Mouse (Mus musculus): ENCODE results near the gene Tmem63c.

Tmem63c gene

DNA sequence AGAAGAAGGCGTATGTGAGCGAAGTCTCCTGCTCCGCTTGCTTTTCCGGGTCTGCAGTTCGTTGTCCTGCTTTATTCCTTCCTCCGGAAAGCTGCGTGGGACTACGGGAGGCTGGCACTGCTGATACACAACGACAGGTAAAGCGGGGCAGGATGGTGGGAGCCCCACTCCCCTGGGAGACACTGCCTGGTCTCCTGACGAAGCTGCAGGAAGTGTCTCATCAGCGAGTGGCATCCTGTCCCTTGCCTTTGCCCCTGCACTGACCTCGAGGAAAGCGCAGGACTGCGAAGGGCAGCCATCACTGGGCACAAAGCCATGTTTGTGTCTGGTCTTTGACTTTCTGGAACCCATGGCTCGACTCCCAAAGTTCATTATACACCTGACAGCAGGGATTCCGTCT is 35.9 kb downstream of the Tmem63c start:
- H3K27me3 ChIP-seq (ENCODE audit: control insufficient read depth, insufficient read depth, low read length, poor library complexity, severe bottlenecking), result no peaks in the 10 kb centered on the region
- no peak for DNase-seq (ENCODE audit: low read depth, low spot score)
- H3K36me3 ChIP-seq (ENCODE audit: control insufficient read depth, insufficient read depth, low read length, poor library complexity, severe bottlenecking), result no peaks in the 10 kb centered on the region

DNA sequence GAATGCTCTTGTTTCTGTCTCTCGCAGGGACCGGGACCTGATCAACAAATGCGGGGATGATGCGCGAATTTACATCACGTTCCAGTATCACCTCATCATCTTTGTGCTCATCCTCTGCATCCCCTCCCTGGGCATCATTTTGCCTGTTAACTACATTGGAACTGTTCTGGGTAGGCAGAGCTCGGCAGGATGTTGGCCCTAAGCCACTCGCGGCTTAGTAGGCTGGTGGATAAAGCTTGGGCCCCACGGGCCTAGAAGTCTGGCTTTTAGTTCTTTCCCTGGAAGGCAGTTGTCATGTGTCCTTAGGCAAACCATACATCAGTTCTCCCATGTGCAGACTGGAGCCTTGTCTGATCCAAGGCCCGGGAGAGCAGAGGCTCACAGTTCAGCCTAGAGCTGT is 44.3 kb downstream of the Tmem63c start:
- no peak for DNase-seq (ENCODE audit: low read depth, low spot score)
- H3K27me3 ChIP-seq (ENCODE audit: control insufficient read depth, insufficient read depth, low read length, poor library complexity, severe bottlenecking), result no peaks in the 10 kb centered on the region
- H3K36me3 ChIP-seq (ENCODE audit: control insufficient read depth, insufficient read depth, low read length, poor library complexity, severe bottlenecking), result no peaks in the 10 kb centered on the region

DNA sequence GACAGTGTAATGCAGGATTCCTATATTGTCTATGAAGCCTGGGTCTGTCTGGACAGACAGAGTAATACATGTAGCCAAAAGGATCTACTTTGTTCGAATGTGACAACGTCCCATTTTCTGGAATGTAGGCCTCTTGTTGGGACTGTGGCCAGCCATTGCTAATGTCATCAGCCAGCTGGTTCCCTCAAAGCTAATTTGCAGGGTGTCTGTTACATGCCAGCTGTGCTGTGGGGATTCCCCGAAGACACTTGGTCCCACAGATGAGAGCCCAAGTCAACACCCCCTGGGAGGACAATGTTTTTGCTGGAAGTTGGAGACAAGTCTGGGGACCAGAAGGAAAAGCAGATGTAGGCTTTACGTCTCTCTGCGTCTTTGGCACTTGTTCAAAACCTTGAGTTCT is 45.3 kb downstream of the Tmem63c start:
- no peak for DNase-seq (ENCODE audit: low read depth, low spot score)
- Histone ChIP-seq H3K36me3 (ENCODE audit: control insufficient read depth, insufficient read depth, low read length, poor library complexity, severe bottlenecking) (no peaks in the 10 kb centered on the region), H3K27me3 (ENCODE audit: control insufficient read depth, insufficient read depth, low read length, poor library complexity, severe bottlenecking) (no peaks in the 10 kb centered on the region)

DNA sequence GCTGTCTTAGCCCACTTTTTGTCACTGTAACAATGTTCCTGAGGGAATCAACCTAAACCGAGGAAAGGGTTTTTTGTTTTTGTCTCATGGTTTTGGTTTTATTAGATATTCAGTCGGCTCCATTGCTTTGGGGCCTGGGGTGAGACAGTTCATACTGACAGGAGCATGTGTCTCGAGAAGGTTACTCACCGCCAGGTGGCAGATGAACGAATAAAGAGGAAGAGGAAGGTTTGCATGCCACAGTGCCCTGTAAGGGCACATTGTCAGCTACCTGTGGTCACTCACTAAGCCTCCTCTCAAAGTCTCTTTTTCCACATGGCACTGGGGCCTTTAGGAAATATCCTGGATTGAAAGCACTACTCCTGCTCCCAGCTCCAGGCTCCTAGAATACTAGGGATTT is 49.4 kb downstream of the Tmem63c start:
- no peaks in the 10 kb centered on the region for H3K36me3 ChIP-seq (ENCODE audit: control insufficient read depth, insufficient read depth, low read length, poor library complexity, severe bottlenecking)

DNA sequence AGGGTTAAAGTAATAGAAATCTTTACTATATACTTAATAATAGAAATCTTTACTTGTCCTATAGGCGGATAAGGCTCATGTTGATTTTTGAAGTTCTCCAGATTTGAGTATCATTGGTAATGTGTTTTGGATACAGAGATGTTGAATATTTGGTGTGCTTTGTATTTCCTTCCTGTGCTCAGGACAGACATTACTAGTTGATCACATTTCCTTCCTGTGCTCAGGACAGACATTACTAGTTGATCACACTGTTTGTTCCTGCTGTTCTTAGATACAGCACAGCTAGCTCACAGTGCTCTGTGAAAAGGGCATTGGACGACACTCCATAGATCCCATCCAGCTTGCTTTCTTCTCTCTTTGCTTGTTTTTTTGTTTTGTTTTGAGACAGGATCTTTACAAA is 55.5 kb downstream of the Tmem63c start:
- Histone ChIP-seq H3K36me3 (ENCODE audit: control insufficient read depth, insufficient read depth, low read length, poor library complexity, severe bottlenecking) (no peaks in the 10 kb centered on the region), H3K27me3 (ENCODE audit: control insufficient read depth, insufficient read depth, low read length, poor library complexity, severe bottlenecking) (no peaks in the 10 kb centered on the region)
- DNase-seq (ENCODE audit: low read depth, low spot score), result no peak

More for the DNA sequence above, 49.4 kb downstream of the Tmem63c start:
- peak; percentile 5 for DNase-seq (ENCODE audit: low read depth, low spot score)
- H3K27me3 ChIP-seq (ENCODE audit: control insufficient read depth, insufficient read depth, low read length, poor library complexity, severe bottlenecking), result no peaks in the 10 kb centered on the region

DNA sequence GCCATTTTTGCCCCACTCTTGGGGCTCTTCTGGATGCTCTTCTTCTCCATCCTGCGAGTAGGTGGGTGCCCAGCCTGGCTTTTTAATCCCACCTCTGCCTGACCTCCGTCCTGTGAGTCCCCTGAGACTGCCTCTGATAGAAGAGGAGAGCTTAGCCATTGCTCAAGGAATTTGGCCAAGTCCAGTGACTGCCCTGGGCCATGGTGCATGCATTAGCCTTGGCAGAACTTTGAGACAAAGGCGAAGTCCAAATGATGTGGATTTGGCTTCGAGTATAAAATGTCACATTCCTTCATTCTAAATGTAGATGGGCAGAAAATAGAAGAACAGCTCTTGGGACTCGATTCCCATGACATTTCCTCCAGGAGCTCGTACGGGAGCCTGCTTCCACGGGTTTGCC is 61.7 kb downstream of the Tmem63c start:
- no peaks in the 10 kb centered on the region for H3K27me3 ChIP-seq (ENCODE audit: control insufficient read depth, insufficient read depth, low read length, poor library complexity, severe bottlenecking)
- no peak for DNase-seq (ENCODE audit: low read depth, low spot score)
- no peaks in the 10 kb centered on the region for H3K36me3 ChIP-seq (ENCODE audit: control insufficient read depth, insufficient read depth, low read length, poor library complexity, severe bottlenecking)

DNA sequence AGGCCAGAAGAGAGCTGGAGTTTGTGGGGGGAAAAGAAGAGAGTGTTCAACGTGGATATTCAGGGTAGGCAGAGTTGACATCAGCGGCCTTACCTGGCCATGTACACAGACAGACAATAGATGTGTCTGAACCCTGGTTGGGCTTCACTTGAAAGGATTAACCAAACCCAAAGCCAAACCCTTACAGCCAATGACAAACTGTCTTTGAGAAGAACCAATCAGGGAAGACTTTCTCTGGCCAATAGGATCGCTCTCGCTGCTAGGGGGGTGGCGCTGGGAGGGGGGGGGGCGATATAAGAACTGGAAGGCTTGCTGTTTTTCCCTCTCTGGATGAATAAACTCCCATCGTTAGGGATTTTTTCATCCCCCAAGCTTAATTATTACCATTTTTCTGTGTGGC is 66.1 kb downstream of the Tmem63c start:
- DNase-seq (ENCODE audit: low read depth, low spot score), result no peak
- Histone ChIP-seq H3K36me3 (ENCODE audit: control insufficient read depth, insufficient read depth, low read length, poor library complexity, severe bottlenecking) (no peaks in the 10 kb centered on the region), H3K27me3 (ENCODE audit: control insufficient read depth, insufficient read depth, low read length, poor library complexity, severe bottlenecking) (no peaks in the 10 kb centered on the region)

DNA sequence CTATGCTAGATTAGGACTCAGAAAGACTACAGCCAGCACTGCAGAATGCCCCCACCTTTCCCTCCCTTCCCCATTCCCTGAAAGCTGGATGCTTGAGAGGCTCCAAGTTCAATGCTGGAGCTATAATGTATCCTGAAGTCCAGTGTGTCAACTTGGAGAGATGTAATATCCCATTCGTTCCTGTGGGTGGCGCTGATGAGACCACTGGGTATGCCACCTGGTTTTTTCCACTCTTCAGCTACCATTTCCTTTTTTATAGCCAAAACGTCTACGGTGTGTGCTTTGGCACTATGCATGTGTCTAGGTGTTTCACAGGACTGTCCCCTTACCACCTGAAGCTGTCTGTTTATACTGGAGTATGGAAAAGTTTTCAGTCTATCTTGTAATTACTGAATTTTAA is 67.2 kb downstream of the Tmem63c start:
- peak; percentile 43 for DNase-seq (ENCODE audit: low read depth, low spot score)

DNA sequence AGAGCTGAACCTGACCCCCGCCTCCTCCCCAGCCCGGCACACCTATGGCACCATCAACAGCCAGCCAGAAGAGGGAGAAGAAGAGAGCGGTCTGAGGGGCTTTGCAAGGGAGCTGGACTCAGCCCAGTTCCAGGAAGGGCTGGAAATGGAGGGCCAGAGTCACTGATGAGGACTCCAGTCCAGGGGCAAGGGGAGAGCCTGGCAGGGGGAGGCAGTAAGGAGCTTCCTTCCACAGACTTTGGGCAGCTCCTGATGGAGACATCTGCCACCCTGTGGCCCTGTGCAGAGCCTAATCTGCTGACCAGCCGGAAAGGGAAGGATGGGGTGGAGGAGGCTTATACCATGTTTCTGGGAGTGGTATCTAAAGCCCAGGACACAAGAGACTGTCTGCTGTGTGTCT is 68.1 kb downstream of the Tmem63c start:
- Histone ChIP-seq H3K27me3 (ENCODE audit: control insufficient read depth, insufficient read depth, low read length, poor library complexity, severe bottlenecking) (no peaks in the 10 kb centered on the region), H3K36me3 (ENCODE audit: control insufficient read depth, insufficient read depth, low read length, poor library complexity, severe bottlenecking) (no peaks in the 10 kb centered on the region)
- no peak for DNase-seq (ENCODE audit: low read depth, low spot score)

More for the DNA sequence above, 67.2 kb downstream of the Tmem63c start:
- Histone ChIP-seq H3K27me3 (ENCODE audit: control insufficient read depth, insufficient read depth, low read length, poor library complexity, severe bottlenecking) (no peaks in the 10 kb centered on the region), H3K36me3 (ENCODE audit: control insufficient read depth, insufficient read depth, low read length, poor library complexity, severe bottlenecking) (no peaks in the 10 kb centered on the region)

DNA sequence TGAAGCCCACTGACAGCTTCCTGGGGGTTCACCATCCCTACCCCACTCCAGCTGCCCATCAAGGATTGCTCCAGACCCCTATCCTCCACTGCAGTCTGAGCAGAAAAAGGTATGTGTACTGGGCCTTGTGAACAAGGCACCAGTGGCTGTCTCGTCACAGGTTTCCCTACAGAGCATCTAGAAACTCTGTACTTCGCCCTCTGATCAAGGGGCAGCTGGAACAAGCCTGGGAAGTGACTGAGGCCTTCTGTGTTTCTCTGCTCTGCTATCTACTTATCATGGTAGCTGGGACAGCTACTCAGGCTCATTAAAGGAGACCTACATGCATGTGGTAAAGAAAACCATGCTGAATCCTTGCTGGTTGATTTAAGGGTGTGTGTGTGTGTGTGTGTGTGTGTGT is 68.6 kb downstream of the Tmem63c start:
- H3K27me3 ChIP-seq (ENCODE audit: control insufficient read depth, insufficient read depth, low read length, poor library complexity, severe bottlenecking), result no peaks in the 10 kb centered on the region
- no peak for DNase-seq (ENCODE audit: low read depth, low spot score)
- no peaks in the 10 kb centered on the region for H3K36me3 ChIP-seq (ENCODE audit: control insufficient read depth, insufficient read depth, low read length, poor library complexity, severe bottlenecking)

DNA sequence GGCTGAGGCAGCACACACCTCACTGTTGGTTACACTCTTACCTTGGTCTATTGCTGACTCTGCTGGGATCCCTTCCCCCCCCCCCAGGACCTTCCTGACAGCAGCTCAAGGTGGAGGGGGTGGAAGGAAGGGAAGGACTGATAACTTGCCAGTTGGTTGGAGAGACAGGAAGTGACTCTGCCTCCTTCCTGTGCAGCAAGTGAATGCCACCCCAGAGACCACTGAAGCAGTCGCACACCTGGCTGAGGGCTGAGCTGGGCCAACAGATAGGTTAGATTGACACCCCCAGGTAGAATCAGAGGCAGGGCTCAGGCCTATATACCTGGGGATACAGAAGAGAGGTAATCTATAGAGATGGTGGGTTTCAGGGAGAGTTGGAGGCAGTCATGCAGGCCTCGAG is 70.8 kb downstream of the Tmem63c start:
- Histone ChIP-seq H3K36me3 (ENCODE audit: control insufficient read depth, insufficient read depth, low read length, poor library complexity, severe bottlenecking) (no peaks in the 10 kb centered on the region), H3K27me3 (ENCODE audit: control insufficient read depth, insufficient read depth, low read length, poor library complexity, severe bottlenecking) (no peaks in the 10 kb centered on the region)
- peak; percentile 3 for DNase-seq (ENCODE audit: low read depth, low spot score)

DNA sequence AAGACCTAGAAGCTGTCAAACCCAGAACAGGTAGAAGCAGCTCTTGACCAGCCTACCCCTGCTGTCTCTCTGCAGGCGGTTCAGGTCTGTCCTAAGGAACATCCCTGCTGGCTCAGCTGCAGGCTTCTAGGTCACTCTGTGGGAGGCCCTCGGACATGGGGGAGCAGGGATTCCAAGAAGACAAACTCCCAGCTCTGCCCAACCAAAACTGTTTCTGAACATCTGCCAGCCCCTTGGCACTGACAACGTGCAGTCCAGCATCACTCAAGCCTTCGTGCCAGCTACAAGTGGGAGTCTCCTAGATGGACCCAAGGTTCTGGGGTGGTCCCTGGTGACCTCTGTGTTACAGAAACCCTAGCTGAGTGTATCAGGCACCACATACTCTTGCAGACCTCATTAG is 72.1 kb downstream of the Tmem63c start:
- no peak for DNase-seq (ENCODE audit: low read depth, low spot score)
- Histone ChIP-seq H3K36me3 (ENCODE audit: control insufficient read depth, insufficient read depth, low read length, poor library complexity, severe bottlenecking) (no peaks in the 10 kb centered on the region), H3K27me3 (ENCODE audit: control insufficient read depth, insufficient read depth, low read length, poor library complexity, severe bottlenecking) (no peaks in the 10 kb centered on the region)

DNA sequence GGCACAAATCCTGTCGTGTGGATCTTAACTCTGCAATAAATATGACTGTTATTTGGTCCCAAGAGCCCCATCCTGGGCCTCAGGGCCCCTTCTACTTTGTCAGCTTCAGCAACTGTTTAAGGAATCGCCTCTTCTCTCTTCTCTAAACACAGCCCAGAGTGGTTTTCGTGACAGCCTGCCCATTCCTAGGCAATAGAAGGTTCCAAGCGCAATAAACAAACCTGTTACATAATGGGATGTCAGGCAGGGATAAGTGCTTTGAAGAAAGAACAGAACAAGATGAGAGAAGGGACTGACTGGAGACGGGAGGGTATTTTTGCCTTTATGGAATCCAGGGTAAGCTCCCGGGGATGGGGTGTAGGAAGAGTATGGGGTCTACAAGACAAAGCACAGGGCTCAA is 72.5 kb downstream of the Tmem63c start:
- H3K36me3 ChIP-seq (ENCODE audit: control insufficient read depth, insufficient read depth, low read length, poor library complexity, severe bottlenecking), result no peaks in the 10 kb centered on the region
- H3K27me3 ChIP-seq (ENCODE audit: control insufficient read depth, insufficient read depth, low read length, poor library complexity, severe bottlenecking), result no peaks in the 10 kb centered on the region
- no peak for DNase-seq (ENCODE audit: low read depth, low spot score)

DNA sequence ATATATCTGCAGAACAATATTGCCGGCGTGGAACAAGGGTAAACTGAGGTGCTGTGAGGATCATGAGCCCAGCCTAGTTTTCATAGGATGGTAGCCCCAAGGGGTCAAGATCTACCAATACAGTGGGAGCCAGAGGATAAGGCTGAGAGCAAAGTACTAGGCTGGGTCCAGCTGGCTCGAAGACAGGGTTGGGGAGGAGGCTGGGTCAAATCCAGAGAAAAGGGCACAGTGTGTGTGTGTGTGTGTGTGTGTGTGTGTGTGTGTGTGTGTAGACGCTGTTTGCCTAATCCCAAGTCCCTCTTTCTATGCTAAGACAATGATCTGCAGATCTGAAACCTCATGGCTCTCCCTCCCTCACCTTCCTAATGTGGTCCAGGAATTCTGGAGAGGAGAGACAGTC is 79.2 kb downstream of the Tmem63c start:
- H3K36me3 ChIP-seq (ENCODE audit: control insufficient read depth, insufficient read depth, low read length, poor library complexity, severe bottlenecking), result no peaks in the 10 kb centered on the region
- DNase-seq (ENCODE audit: low read depth, low spot score), result no peak
- no peaks in the 10 kb centered on the region for H3K27me3 ChIP-seq (ENCODE audit: control insufficient read depth, insufficient read depth, low read length, poor library complexity, severe bottlenecking)

DNA sequence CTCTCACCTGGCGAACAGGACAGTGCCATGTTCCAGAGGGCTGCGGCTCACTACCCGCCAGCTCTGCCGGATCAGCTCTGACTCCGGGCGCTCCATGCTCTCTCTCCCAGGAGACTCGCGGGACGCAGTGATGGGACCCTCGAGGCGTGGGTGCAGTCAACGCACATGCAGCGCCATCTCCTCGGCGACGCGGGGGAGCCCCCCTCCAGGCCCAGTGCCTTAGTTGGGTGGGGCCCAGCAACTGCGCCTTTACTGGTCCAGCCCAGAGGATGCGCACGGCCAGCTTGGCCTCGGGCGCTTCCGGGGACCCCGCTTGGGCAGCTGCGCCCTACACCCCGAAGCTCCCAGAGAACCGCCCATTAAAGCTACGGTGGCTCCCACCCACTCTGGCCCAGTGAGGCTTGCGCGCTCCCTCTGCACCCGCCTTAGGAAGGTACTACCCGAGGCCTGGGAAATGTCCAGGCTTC is 81.1 kb downstream of the Tmem63c start, which contains the start of gene Ngb:
Ngb (minus strand) TSS at position 375 of the 467 bp plus-strand sequence.
- no peak for DNase-seq (ENCODE audit: low read depth, low spot score)
- H3K27me3 ChIP-seq (ENCODE audit: control insufficient read depth, insufficient read depth, low read length, poor library complexity, severe bottlenecking), result no peaks in the 10 kb centered on the region
- H3K36me3 ChIP-seq (ENCODE audit: control insufficient read depth, insufficient read depth, low read length, poor library complexity, severe bottlenecking), result no peaks in the 10 kb centered on the region

DNA sequence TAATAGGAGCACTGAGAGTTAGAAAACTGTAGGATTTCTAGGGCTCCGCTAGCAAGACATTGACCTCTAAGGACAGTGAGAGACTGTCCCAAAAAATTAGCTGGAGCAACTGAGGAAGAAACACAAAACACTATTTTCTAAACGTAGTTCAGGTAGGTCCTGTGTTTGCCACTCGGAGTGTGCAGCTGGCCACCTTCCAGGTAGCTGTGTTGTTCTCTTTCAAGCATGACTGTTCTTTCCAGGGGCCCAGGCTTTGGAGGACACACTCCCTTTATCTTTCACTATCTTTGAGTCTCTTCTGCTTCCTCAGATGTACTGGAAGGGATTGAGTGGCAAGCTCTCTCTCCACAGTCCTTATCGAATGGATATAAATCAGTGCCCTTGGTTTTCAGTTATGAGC is 82.3 kb downstream of the Tmem63c start:
- DNase-seq (ENCODE audit: low read depth, low spot score), result no peak
- H3K27me3 ChIP-seq (ENCODE audit: control insufficient read depth, insufficient read depth, low read length, poor library complexity, severe bottlenecking), result no peaks in the 10 kb centered on the region
- H3K36me3 ChIP-seq (ENCODE audit: control insufficient read depth, insufficient read depth, low read length, poor library complexity, severe bottlenecking), result no peaks in the 10 kb centered on the region

Data from splenic B cell, adult 2 months (primary cell).